Mouse (Mus musculus): Measurements from ENCODE around the gene Kansl1l. TPM values are rescaled to one million over a fixed set of nuclear protein-coding genes. Genes with fewer than 3 reads are reported as not detected.
"Not testable (repeated sequence)": the region's sequence is repeated elsewhere in the genome, so short reads cannot be mapped to it uniquely, and the experiment has no call there.

Kansl1l gene
- total RNA-seq, 2 experiments from 2014 or later, result 21.7 to 23.6 TPM

GRCm38 (mm10) chr1:66700149-66700692 is 117.1 kb downstream of the Kansl1l start:
- peak in 1 of 2 experiments; percentile 2 for DNase-seq

GRCm38 (mm10) chr1:66699630-66700029 is 117.7 kb downstream of the Kansl1l start:
- not testable (repeated sequence) for DNase-seq

GRCm38 (mm10) chr1:66695296-66695695 is 122.1 kb downstream of the Kansl1l start:
- DNase-seq, result no peak

- no peak for DNase-seq
Measured at GRCm38 (mm10) chr1:66694266-66694665, 123.1 kb downstream of the Kansl1l start.

GRCm38 (mm10) chr1:66692780-66693392 is 124.5 kb downstream of the Kansl1l start:
- no peak for DNase-seq

- no peak for DNase-seq
Measured at GRCm38 (mm10) chr1:66692308-66692707, 125.1 kb downstream of the Kansl1l start.

- no peak for DNase-seq
Measured at GRCm38 (mm10) chr1:66691772-66692171, 125.6 kb downstream of the Kansl1l start.

- no peak for DNase-seq
Measured at GRCm38 (mm10) chr1:66682974-66683373, 134.4 kb downstream of the Kansl1l start.

GRCm38 (mm10) chr1:66678662-66679061 is 138.7 kb downstream of the Kansl1l start:
- DNase-seq, result no peak

GRCm38 (mm10) chr1:66677928-66678327 is 139.4 kb downstream of the Kansl1l start:
- DNase-seq, result no peak

GRCm38 (mm10) chr1:66672812-66673211 is 144.6 kb downstream of the Kansl1l start:
- DNase-seq, result no peak

- no peak for DNase-seq
Measured at GRCm38 (mm10) chr1:66671475-66671874, 145.9 kb downstream of the Kansl1l start.

Other genes with a start within 250 kb of the Kansl1l start
- 10 to 100 TPM; 12.3 to 13.1 TPM for gene Rpe, start 116.7 kb downstream of the Kansl1l start, total RNA-seq (2021)
- 1,000 to 10,000 TPM; 1,136 to 1,209 TPM for gene Acadl, start 45.7 kb upstream of the Kansl1l start, total RNA-seq (2021)
- gene Myl1, start 127.8 kb upstream of the Kansl1l start, total RNA-seq (2021), result 10 to 100 TPM; 23.8 to 29.1 TPM
- 10 to 100 TPM; 34.3 to 37.1 TPM for gene Lancl1, start 221.3 kb upstream of the Kansl1l start, total RNA-seq (2021)

All from heart, adult 18-20 months (tissue).